Mouse (Mus musculus) limb, embryonic 14.5 days (tissue): Measurements from ENCODE around the gene Slc26a9. TPM values are rescaled to one million over a fixed set of nuclear protein-coding genes. Genes with fewer than 3 reads are reported as not detected.
A peak's percentile ranks its signal among the peaks of the same experiment; 100 is the strongest.

Experiments
- ATAC-seq: fragments of 200-750 bp; cut with Nextera tagmentation; 2 replicates; pipeline ENCODE4 v1.8.0; 2017; ENCODE audit warnings: low read depth, moderate number of reproducible peaks, moderate TSS enrichment; ENCODE audit not compliant: low FRiP score
- DNase-seq: peaks from one replicate; pipeline ENCODE4 v3.0.0-alpha.2; 2015; ENCODE audit warnings: low spot score
- H3K27ac ChIP-seq: fragments of 300-500 bp; sonication (generic); replicated peaks from 2 replicates; pipeline ENCODE4 v1.5.1; 2014; ENCODE audit warnings: low read depth, mild to moderate bottlenecking, low read length, moderate library complexity, mixed read lengths
- H3K27me3 ChIP-seq: fragments of 300-500 bp; sonication (generic); 2 replicates; pipeline ENCODE4 v1.6.1; 2014; ENCODE audit warnings: low read length, mixed read lengths; ENCODE audit not compliant: control insufficient read depth, insufficient read depth
- H3K36me3 ChIP-seq: fragments of 300-500 bp; sonication (generic); 2 replicates; pipeline ENCODE4 v1.6.1; 2014; ENCODE audit warnings: mild to moderate bottlenecking, low read length, moderate library complexity, mixed read lengths; ENCODE audit not compliant: control insufficient read depth, insufficient read depth
- H3K4me1 ChIP-seq: fragments of 300-500 bp; sonication (generic); 2 replicates; pipeline ENCODE4 v1.6.1; 2014; ENCODE audit warnings: antibody characterized with exemption, low read length, mixed read lengths; ENCODE audit not compliant: control insufficient read depth, insufficient read depth
- H3K4me2 ChIP-seq: fragments of 300-500 bp; sonication (generic); replicated peaks from 2 replicates; pipeline ENCODE4 v1.6.1; 2014; ENCODE audit warnings: low read depth, mild to moderate bottlenecking, low read length, moderate library complexity; ENCODE audit not compliant: severe bottlenecking
- H3K4me3 ChIP-seq: fragments of 300-500 bp; sonication (generic); replicated peaks from 2 replicates; pipeline ENCODE4 v1.5.1; 2014; ENCODE audit warnings: low read length
- H3K9ac ChIP-seq: fragments of 300-500 bp; sonication (generic); 2 replicates; pipeline ENCODE4 v1.6.1; 2014; ENCODE audit warnings: mild to moderate bottlenecking, low read depth, low read length, moderate library complexity; ENCODE audit not compliant: severe bottlenecking
- H3K9me3 ChIP-seq: fragments of 300-500 bp; sonication (generic); 2 replicates; pipeline ENCODE4 v1.6.1; 2016; ENCODE audit warnings: low read length; ENCODE audit not compliant: control insufficient read depth
- POLR2A ChIP-seq: fragments of 200-500 bp; IDR thresholded peaks from 2 replicates; pipeline ENCODE4 v1.8.0; 2012; ENCODE audit warnings: inconsistent platforms, mild to moderate bottlenecking, moderate library complexity, borderline replicate concordance; ENCODE audit not compliant: insufficient read depth, insufficient read length; ENCODE audit errors: extremely low read depth
- WGBS: fragments of 180-500 bp; shearing (Covaris S2); extraction: QIAGEN DNeasy Blood & Tissue Kit; methylation state at CpG from one replicate; pipeline ENCODE4 v1.1.7; 2014; 5-methylcytosine and 5-hydroxymethylcytosine counted together
- polyA plus RNA-seq, 2 experiments: library from polyadenylated mRNA; depleted of rRNA in 1 of 2; stranded (reverse) in 1 of 2; unstranded in 1 of 2; fragments of >200 nt; fragmentation: Nextera tagmentation in 1 of 2; extraction: Ambion mirVana in 1 of 2; gene quantifications; 2 replicates each; pipeline versions ENCODE4 v1.2.1 to v1.2.3; 2012 to 2014

Slc26a9 gene
- polyA plus RNA-seq, 2 experiments, result 0.03 TPM; not detected in 1

- ATAC-seq (no peak), DNase-seq (no peak)
- TF ChIP-seq POLR2A, result no peak
- Histone ChIP-seq H3K9ac (no peak overlapping the region), H3K9me3 (no peaks in the 10 kb centered on the region), H3K36me3 (no peaks in the 10 kb centered on the region), H3K4me2 (no peak overlapping the region), H3K4me1 (peaks cover 3% of the 10 kb centered on the region; the same call in 1 of the 2 replicates), H3K27ac (no peak overlapping the region), H3K27me3 (no peaks in the 10 kb centered on the region), H3K4me3 (no peak overlapping the region)
These were observed 27.6 kb downstream of the Slc26a9 start for GRCm38 (mm10) chr1:131771440-131771839.

GRCm38 (mm10) chr1:131794591-131794990 is 50.8 kb downstream of the Slc26a9 start:
- DNase-seq (peak; percentile 54), ATAC-seq (peak; percentile 55; the same call in 1 of the 2 replicates)
- Histone ChIP-seq H3K27ac (no peak overlapping the region), H3K9me3 (no peaks in the 10 kb centered on the region), H3K4me1 (no peaks in the 10 kb centered on the region), H3K27me3 (no peaks in the 10 kb centered on the region), H3K36me3 (no peaks in the 10 kb centered on the region), H3K4me2 (no peak overlapping the region), H3K4me3 (no peak overlapping the region), H3K9ac (no peak overlapping the region)
- TF ChIP-seq POLR2A, result no peak
- 8% methylated on average over 3 of the region's 3 CpGs for WGBS

- WGBS, result 65% methylated on average over 3 of the region's 3 CpGs
- no peak overlapping the region for H3K4me2 ChIP-seq
- H3K4me1 ChIP-seq, result no peaks in the 10 kb centered on the region
- no peaks in the 10 kb centered on the region for H3K36me3 ChIP-seq
- no peaks in the 10 kb centered on the region for H3K9me3 ChIP-seq
- H3K4me3 ChIP-seq, result no peak overlapping the region
- DNase-seq, result no peak
- no peaks in the 10 kb centered on the region for H3K27me3 ChIP-seq
- no peak overlapping the region for H3K27ac ChIP-seq
- TF ChIP-seq POLR2A, result no peak
- no peak for ATAC-seq
- H3K9ac ChIP-seq, result no peak overlapping the region
These were observed 51.3 kb downstream of the Slc26a9 start for GRCm38 (mm10) chr1:131795171-131795570.

- WGBS, result 8% methylated on average over 26 of the region's 26 CpGs
- DNase-seq, result peak; percentile 10
- Histone ChIP-seq H3K4me1 (no peaks in the 10 kb centered on the region), H3K4me3 (peak within 1 kb of the TSS; percentile 28), H3K9me3 (no peaks in the 10 kb centered on the region), H3K36me3 (no peaks in the 10 kb centered on the region), H3K27me3 (no peaks in the 10 kb centered on the region), H3K27ac (no peak within 1 kb of the TSS), H3K4me2 (peak within 1 kb of the TSS; percentile 57), H3K9ac (peak within 1 kb of the TSS; percentile 51)
- TF ChIP-seq POLR2A, result no peak
- ATAC-seq, result peak; percentile 9; the same call in 1 of the 2 replicates
These were observed 53.5 kb downstream of the Slc26a9 start, which contains the start of gene Pm20d1 for GRCm38 (mm10) chr1:131797202-131797909. Pm20d1 (plus strand) TSS chr1:131797381.

GRCm38 (mm10) chr1:131800001-131800400 is 56.2 kb downstream of the Slc26a9 start:
- Histone ChIP-seq H3K27ac (no peak overlapping the region), H3K9ac (no peak overlapping the region), H3K36me3 (no peaks in the 10 kb centered on the region), H3K4me1 (no peaks in the 10 kb centered on the region), H3K4me2 (no peak overlapping the region), H3K4me3 (no peak overlapping the region), H3K27me3 (no peaks in the 10 kb centered on the region), H3K9me3 (no peaks in the 10 kb centered on the region)
- WGBS, result 10% methylated on average over 1 of the region's 1 CpGs
- no peak for TF ChIP-seq POLR2A
- DNase-seq (no peak), ATAC-seq (no peak)
